Mouse (Mus musculus) liver, adult 2 months (tissue): ENCODE results near the gene Fam43b. TPM values are rescaled to one million over a fixed set of nuclear protein-coding genes. Genes with fewer than 3 reads are reported as not detected.
A peak's percentile ranks its signal among the peaks of the same experiment; 100 is the strongest.

Source experiments
- DNase-seq: peaks from one replicate; pipeline ENCODE4 v3.0.0-alpha.2; 2011; ENCODE audit warnings: low read depth, low spot score; ENCODE audit errors: extremely low read depth
- H3K27ac ChIP-seq: fragments of 200-500 bp; replicated peaks from 2 replicates; pipeline ENCODE4 v1.5.1; 2012; ENCODE audit warnings: low read depth, mild to moderate bottlenecking, control low read depth, inconsistent platforms, low read length; ENCODE audit not compliant: insufficient read depth
- H3K27me3 ChIP-seq: fragments of 200-500 bp; 2 replicates; pipeline ENCODE4 v1.6.1; 2012; ENCODE audit warnings: mild to moderate bottlenecking, moderate library complexity, low read length, inconsistent platforms; ENCODE audit not compliant: control insufficient read depth, insufficient read depth
- H3K36me3 ChIP-seq: fragments of 200-500 bp; 2 replicates; pipeline ENCODE4 v1.6.1; 2012; ENCODE audit warnings: low read length, inconsistent platforms; ENCODE audit not compliant: control insufficient read depth, insufficient read depth
- H3K4me1 ChIP-seq: fragments of 200-500 bp; 2 replicates; pipeline ENCODE4 v1.6.1; 2011; ENCODE audit warnings: low read length; ENCODE audit not compliant: control insufficient read depth, insufficient read depth
- H3K4me3 ChIP-seq: fragments of 200-500 bp; 2 replicates; pipeline ENCODE4 v1.5.1; 2011; ENCODE audit warnings: low read depth, mild to moderate bottlenecking, control low read depth, low read length, moderate library complexity; ENCODE audit not compliant: insufficient read depth
- H3K79me2 ChIP-seq: fragments of 200-500 bp; 2 replicates; pipeline ENCODE4 v1.6.1; 2012; ENCODE audit warnings: inconsistent platforms, mild to moderate bottlenecking, low read length, moderate library complexity; ENCODE audit not compliant: control insufficient read depth, insufficient read depth
- H3K9ac ChIP-seq: fragments of 200-500 bp; 2 replicates; pipeline ENCODE4 v1.6.1; 2012; ENCODE audit warnings: low read depth, mild to moderate bottlenecking, control low read depth, inconsistent platforms, low read length
- CTCF ChIP-seq: fragments of 200-500 bp; IDR thresholded peaks from 2 replicates; pipeline ENCODE4 v1.5.1; 2011; ENCODE audit warnings: low read depth, low read length, control low read depth
- POLR2A ChIP-seq: fragments of 200-500 bp; IDR thresholded peaks from 2 replicates; pipeline ENCODE4 v1.6.1; 2011; ENCODE audit warnings: low read length, control low read depth; ENCODE audit not compliant: insufficient read depth; ENCODE audit errors: extremely low read depth
- WGBS: fragments of 180-500 bp; shearing (Covaris S2); methylation state at CpG from one replicate; pipeline ENCODE4 v1.1.7; 2018; 5-methylcytosine and 5-hydroxymethylcytosine counted together
- polyA plus RNA-seq: library from polyadenylated mRNA; depleted of rRNA; stranded (reverse); fragments of >200 nt; gene quantifications from 2 replicates; pipeline ENCODE4 v1.2.3, GENCODE M21; 2012
- total RNA-seq: library from RNA; depleted of rRNA; stranded (reverse); fragments of >200 nt; gene quantifications from 2 replicates; pipeline ENCODE4 v1.2.3, GENCODE M21; 2014

Fam43b gene
- total and polyA plus RNA-seq, 2 experiments, result not detected

DNA sequence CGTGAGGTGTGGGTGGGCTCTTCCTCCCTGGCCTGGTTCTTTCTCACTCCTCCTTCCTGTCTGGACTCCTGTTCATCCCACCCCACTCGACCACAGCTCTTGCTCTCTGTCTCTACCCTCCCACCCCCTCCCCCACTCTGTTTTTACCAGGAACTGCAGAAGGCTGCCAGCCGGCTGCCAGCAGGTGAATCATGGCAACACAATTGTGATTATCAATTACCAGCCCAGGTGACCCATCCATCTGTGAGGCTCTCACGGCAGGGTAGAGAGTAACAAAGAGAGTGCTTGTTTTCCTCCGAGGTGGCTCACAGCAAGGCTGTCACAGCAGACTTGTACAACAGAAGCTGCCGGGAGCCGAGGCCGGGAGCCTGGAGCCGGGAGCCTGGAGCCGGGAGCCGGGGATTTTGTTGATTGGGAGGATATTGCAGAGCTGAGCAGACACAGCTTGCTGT, 34.9 kb downstream of the Fam43b start:
- no peak overlapping the region for H3K4me3 ChIP-seq
- peaks cover 11% of the 10 kb centered on the region for H3K4me1 ChIP-seq
- no peak for TF ChIP-seq POLR2A
- no peak for TF ChIP-seq CTCF

GRCm38 (mm10) chr4:138358176-138358575, 38.2 kb downstream of the Fam43b start:
- Histone ChIP-seq H3K27ac (no peak overlapping the region), H3K36me3 (no peaks in the 10 kb centered on the region), H3K79me2 (peaks cover 8% of the 10 kb centered on the region; the same call in 1 of the 2 replicates), H3K27me3 (no peaks in the 10 kb centered on the region), H3K9ac (no peak overlapping the region), H3K4me1 (peaks cover 2% of the 10 kb centered on the region; the same call in 1 of the 2 replicates), H3K4me3 (no peak overlapping the region)
- 61% methylated on average over 3 of the region's 3 CpGs for WGBS
- TF ChIP-seq CTCF, result no peak
- TF ChIP-seq POLR2A, result no peak
- DNase-seq, result peak; percentile 60

More for the DNA sequence above, 34.9 kb downstream of the Fam43b start:
- H3K79me2 ChIP-seq, result peaks cover 20% of the 10 kb centered on the region; the same call in 1 of the 2 replicates
- no peaks in the 10 kb centered on the region for H3K27me3 ChIP-seq
- H3K36me3 ChIP-seq, result no peaks in the 10 kb centered on the region
- 52% methylated on average over 11 of the region's 11 CpGs for WGBS
- DNase-seq, result no peak
- H3K9ac ChIP-seq, result no peak overlapping the region
- H3K27ac ChIP-seq, result no peak overlapping the region

- H3K27me3 ChIP-seq, result no peaks in the 10 kb centered on the region
- H3K36me3 ChIP-seq, result no peaks in the 10 kb centered on the region
- 92% methylated on average over 12 of the region's 12 CpGs for WGBS
- no peak overlapping the region for H3K9ac ChIP-seq
- H3K27ac ChIP-seq, result no peak overlapping the region
- H3K4me1 ChIP-seq, result peaks cover 2% of the 10 kb centered on the region; the same call in 1 of the 2 replicates
- H3K4me3 ChIP-seq, result no peak overlapping the region
- TF ChIP-seq POLR2A, result no peak
- TF ChIP-seq CTCF, result no peak
- DNase-seq, result no peak
- peaks cover 4% of the 10 kb centered on the region; the same call in 1 of the 2 replicates for H3K79me2 ChIP-seq
Observed at GRCm38 (mm10) chr4:138356551-138356950, 39.8 kb downstream of the Fam43b start.

DNA sequence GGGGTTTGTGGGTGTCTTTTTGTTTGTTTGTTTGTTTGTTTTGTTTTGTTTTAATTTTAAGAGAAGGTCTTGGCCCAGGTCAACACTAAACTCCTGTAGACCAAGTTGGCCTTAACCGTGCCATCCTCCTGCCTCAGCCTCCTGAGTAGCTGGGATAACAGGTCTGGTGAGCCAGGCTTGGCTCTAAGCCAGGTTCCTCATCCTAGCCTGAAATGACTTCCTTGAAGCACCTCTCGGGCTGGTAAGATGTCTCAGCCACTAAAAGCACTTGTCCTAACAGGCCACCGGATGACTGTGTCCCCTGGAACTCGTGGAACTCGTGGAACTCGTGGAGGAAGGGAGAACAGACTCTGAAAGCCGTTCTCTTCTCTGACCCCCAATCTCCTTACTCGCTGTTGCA, 40.2 kb downstream of the Fam43b start:
- peaks cover 2% of the 10 kb centered on the region; the same call in 1 of the 2 replicates for H3K4me1 ChIP-seq
- TF ChIP-seq CTCF (no peak), POLR2A (no peak)
- H3K4me3 ChIP-seq, result no peak overlapping the region
- no peaks in the 10 kb centered on the region for H3K27me3 ChIP-seq
- no peak overlapping the region for H3K9ac ChIP-seq
- no peak overlapping the region for H3K27ac ChIP-seq
- no peaks in the 10 kb centered on the region for H3K36me3 ChIP-seq
- peaks cover 4% of the 10 kb centered on the region; the same call in 1 of the 2 replicates for H3K79me2 ChIP-seq
- DNase-seq, result no peak
- 81% methylated on average over 8 of the region's 8 CpGs for WGBS

DNA sequence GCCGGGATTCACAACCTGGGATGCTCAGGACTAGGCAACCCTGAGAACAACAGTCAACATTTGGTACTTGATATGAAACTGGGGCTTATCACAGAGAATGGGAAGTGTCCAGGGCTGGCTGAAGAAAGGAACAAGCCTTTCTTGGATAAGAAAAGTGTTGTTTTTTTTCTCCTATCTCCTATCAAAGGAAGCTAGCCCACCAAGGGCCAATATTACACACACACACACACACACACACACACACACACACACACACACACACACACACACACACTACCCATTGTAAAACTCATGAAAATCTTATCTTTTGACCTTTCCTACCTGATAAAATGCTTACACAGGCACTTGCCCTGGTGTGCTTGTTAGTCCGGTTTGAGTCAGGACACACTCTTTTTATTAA, 40.8 kb downstream of the Fam43b start:
- Histone ChIP-seq H3K79me2 (peaks cover 4% of the 10 kb centered on the region; the same call in 1 of the 2 replicates), H3K4me1 (peaks cover 2% of the 10 kb centered on the region; the same call in 1 of the 2 replicates), H3K9ac (no peak overlapping the region), H3K36me3 (no peaks in the 10 kb centered on the region), H3K27me3 (no peaks in the 10 kb centered on the region), H3K27ac (no peak overlapping the region), H3K4me3 (no peak overlapping the region)
- DNase-seq, result no peak
- 49% methylated on average over 2 of the region's 2 CpGs for WGBS
- TF ChIP-seq POLR2A, result no peak
- no peak for TF ChIP-seq CTCF

DNA sequence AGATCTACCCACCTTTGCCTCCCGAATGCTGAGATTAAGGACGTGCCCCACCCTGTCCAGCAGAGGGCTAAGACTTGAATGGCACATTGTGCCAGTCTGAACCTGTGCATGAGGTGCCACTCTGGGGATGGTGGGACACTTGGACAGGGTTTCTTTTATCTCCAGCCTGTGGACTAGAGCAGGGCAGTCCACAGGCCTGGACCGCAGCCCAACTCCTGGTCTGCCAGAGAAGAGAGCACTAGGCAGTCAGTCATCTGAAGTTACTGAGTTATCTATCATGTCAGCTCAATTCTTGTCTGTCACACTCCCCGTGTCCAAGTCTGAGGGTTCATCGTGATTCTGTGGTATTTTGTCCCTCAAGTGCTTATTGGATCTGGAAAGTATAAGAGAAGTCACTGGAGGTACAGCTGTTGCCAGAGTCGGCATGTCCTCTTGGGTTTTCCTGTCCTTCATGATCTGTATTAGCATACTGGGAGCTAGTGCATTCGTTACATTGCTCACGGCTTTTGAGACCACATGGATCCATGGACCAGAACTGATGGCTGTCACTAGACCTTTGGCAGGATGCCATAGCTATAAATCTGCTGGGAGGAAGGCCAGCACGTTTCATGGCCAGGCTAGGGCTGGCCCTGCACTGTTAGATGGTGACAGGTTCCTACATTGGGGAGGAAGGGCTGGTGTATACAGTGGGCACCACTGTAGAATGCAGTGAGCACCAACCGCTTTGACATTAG, 42.7 kb downstream of the Fam43b start:
- WGBS, result 72% methylated on average over 10 of the region's 10 CpGs
- H3K4me1 ChIP-seq, result peaks cover 6% of the 10 kb centered on the region; the same call in 1 of the 2 replicates
- no peaks in the 10 kb centered on the region for H3K79me2 ChIP-seq
- no peak overlapping the region for H3K9ac ChIP-seq
- no peak overlapping the region for H3K27ac ChIP-seq
- no peak overlapping the region for H3K4me3 ChIP-seq
- no peaks in the 10 kb centered on the region for H3K27me3 ChIP-seq
- 0 out of 2 replicates have a peak, but pooled peaks cover 2% of the 10 kb centered on the region for H3K36me3 ChIP-seq
- TF ChIP-seq POLR2A (no peak), CTCF (0 out of 2 replicates have a peak, but pooled peaks have one; percentile 3)
- DNase-seq, result no peak
